Mouse (Mus musculus): ENCODE data around the gene Spindoc. TPM values are rescaled to one million over a fixed set of nuclear protein-coding genes. Genes with fewer than 3 reads are reported as not detected.

Gene Spindoc
- polyA plus RNA-seq, 1 experiment from 2014 or later: 44.1 TPM

Small RNA genes within 50 kb of the gene (microRNA-seq; reads per million reads assigned to microRNA genes)
- gene Mir6991: 4.6 reads per million, percentile 11 among the genes with 10 or more reads in this experiment

Other genes with a start within 250 kb of the Spindoc start
- 217 and 218 TPM in 2 replicates for gene Otub1, start 176.7 kb downstream of the Spindoc start, polyA plus RNA-seq (2016; fragmentation: Nextera tagmentation; extraction: Ambion mirVana)
- gene Cox8a, start 165.4 kb downstream of the Spindoc start, polyA plus RNA-seq (2016; fragmentation: Nextera tagmentation; extraction: Ambion mirVana): 715 and 817 TPM in 2 replicates
- 75.9 and 77.6 TPM in 2 replicates for gene Naa40, start 141.8 kb downstream of the Spindoc start, polyA plus RNA-seq (2016; fragmentation: Nextera tagmentation; extraction: Ambion mirVana)
- gene Rcor2, start 115.7 kb downstream of the Spindoc start, polyA plus RNA-seq (2016; fragmentation: Nextera tagmentation; extraction: Ambion mirVana): 62.5 and 66.6 TPM in 2 replicates
- 62.1 and 64.2 TPM in 2 replicates for gene Mark2, start 41.1 kb downstream of the Spindoc start, polyA plus RNA-seq (2016; fragmentation: Nextera tagmentation; extraction: Ambion mirVana)
- gene 2700081O15Rik, start 34.6 kb upstream of the Spindoc start, polyA plus RNA-seq (2016; fragmentation: Nextera tagmentation; extraction: Ambion mirVana): 18.0 and 20.1 TPM in 2 replicates
- 380 and 385 TPM in 2 replicates for gene Rtn3, start 100.3 kb upstream of the Spindoc start, polyA plus RNA-seq (2016; fragmentation: Nextera tagmentation; extraction: Ambion mirVana)
- 9.4 and 10.5 TPM in 2 replicates for gene Atl3, start 111.0 kb upstream of the Spindoc start, polyA plus RNA-seq (2016; fragmentation: Nextera tagmentation; extraction: Ambion mirVana)
- gene Pla2g16, start 174.5 kb upstream of the Spindoc start, polyA plus RNA-seq (2016; fragmentation: Nextera tagmentation; extraction: Ambion mirVana): 2.8 and 4.8 TPM in 2 replicates
- 0.10 and 0.12 TPM in 2 replicates for gene Lgals12, start 224.2 kb upstream of the Spindoc start, polyA plus RNA-seq (2016; fragmentation: Nextera tagmentation; extraction: Ambion mirVana)
- gene Hrasls5, start 229.5 kb upstream of the Spindoc start, polyA plus RNA-seq (2016; fragmentation: Nextera tagmentation; extraction: Ambion mirVana): not detected in 2 replicates